Mouse (Mus musculus) adrenal gland, postnatal 0 days (tissue): Measurements from ENCODE around the gene Slc35f2. TPM values are rescaled to one million over a fixed set of nuclear protein-coding genes. Genes with fewer than 3 reads are reported as not detected.

Experiments used
- polyA plus RNA-seq: library from polyadenylated mRNA; unstranded; fragments of >200 nt; fragmentation: Nextera tagmentation; extraction: Ambion mirVana; gene quantifications from 2 replicates; pipeline ENCODE4 v1.2.1, GENCODE M21; 2015

Slc35f2 gene
- polyA plus RNA-seq: 2.9 and 4.7 TPM in 2 replicates

DNA sequence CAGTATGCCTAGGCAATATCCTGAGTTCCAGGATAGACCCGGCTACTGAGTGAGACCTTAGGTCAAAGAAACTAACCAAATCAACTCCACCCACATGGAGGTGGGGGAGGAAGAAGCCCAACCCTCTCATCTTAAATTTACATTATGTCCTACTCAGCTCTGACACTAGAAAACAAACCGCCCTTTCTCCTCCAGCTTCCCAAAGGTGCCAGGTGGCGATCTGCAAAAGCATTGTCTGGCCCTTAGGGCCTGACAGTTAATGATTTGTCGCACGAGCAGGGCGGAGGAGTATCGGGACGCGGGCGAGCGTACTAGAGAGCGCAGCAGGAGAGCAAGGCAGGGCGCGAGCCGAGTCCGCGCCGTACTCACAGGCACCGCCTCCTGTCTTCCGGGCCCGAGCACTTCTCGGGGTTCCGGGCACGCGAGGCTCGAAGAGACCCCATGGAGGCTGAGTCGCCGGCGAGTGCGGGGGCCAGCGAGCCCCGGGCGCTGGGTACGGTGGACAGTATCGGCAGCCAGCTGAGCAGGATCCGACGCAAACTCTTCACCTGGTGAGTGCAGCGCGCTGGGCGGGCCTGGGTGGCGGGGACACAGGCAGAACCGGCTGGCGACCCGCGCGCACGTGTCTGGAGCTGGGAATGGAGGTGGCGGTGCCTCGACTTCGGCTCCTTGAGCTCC, at the start of gene Slc35f2:
TSS of gene Slc35f2 (plus strand) at position 195 of the 678 bp plus-strand sequence.

DNA sequence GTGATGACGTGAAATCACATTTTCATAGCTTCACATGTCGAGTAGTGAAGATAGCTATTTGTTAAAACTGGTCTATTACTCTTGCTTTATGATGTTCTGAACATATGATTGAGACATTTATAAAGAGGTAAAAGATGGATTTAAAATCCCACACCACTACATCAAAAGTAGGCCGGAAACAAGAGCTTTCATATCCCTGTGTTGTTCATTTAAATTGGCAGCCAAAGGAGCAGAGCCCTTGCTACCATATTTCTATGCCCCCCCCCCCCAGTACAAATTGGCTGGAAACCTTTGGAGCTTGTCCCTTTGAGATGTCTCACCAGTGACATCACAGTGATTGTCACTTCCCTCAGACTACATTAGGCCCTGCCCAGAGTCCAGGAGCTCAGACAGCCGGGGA, 78.5 kb downstream of the Slc35f2 start, which contains the start of gene Sln:
TSS of gene Sln (plus strand) at position 301 of the 400 bp plus-strand sequence.

Other genes starting within 250 kb of the Slc35f2 start
- gene Atm, start 234.8 kb upstream of the Slc35f2 start, polyA plus RNA-seq: 6.3 and 9.1 TPM in 2 replicates
- 6.0 and 8.4 TPM in 2 replicates for gene Npat, start 234.5 kb upstream of the Slc35f2 start, polyA plus RNA-seq
- gene Acat1, start 161.2 kb upstream of the Slc35f2 start, polyA plus RNA-seq: 168 and 175 TPM in 2 replicates
- 23.9 and 26.1 TPM in 2 replicates for gene Cul5, start 101.5 kb upstream of the Slc35f2 start, polyA plus RNA-seq
- gene Rab39, start 65.3 kb upstream of the Slc35f2 start, polyA plus RNA-seq: 1.1 and 2.6 TPM in 2 replicates
- 2.9 and 5.0 TPM in 2 replicates for gene Sln, start 78.6 kb downstream of the Slc35f2 start, polyA plus RNA-seq
- 2.3 and 3.7 TPM in 2 replicates for gene Elmod1, start 203.8 kb downstream of the Slc35f2 start, polyA plus RNA-seq